Mouse (Mus musculus): ENCODE results near the gene Dnlz.

- TF ChIP-seq CTCF (IDR thresholded peaks at IDR 0.05; ENCODE audit: borderline replicate concordance, control insufficient read depth, extremely low read depth, insufficient read depth, low read length, poor library complexity) (no peak), POLR2A (IDR thresholded peaks at IDR 0.05; ENCODE audit: control insufficient read depth, extremely low read depth, insufficient read depth, low read length, poor library complexity) (no peak)
Observed at GRCm38 (mm10) chr2:26305555-26305954, 46.4 kb downstream of the Dnlz start.
